Mouse (Mus musculus): ENCODE results near the gene Iqcn. TPM values are rescaled to one million over a fixed set of nuclear protein-coding genes. Genes with fewer than 3 reads are reported as not detected.

Gene Iqcn
- polyA plus RNA-seq, 1 experiment from 2014 or later, result not detected

DNA sequence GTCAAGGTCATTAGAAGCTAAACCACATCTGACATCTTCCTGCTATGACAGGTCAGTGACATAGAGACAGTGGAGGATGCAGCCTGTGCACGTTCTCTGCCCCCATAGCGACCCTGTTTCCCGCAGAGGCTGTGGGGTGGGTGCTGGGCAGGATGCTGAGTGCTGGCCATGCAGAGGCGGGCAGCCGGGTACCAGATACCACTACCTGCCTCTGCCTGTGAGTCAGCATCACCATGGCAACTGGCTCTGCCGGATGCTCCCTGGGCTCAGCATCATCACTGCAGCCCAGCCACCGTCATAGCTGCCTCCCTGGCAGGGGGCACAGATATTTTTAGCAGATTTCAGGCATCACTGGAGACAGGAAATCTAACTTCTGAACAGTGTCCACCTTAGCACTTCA lies 19.0 kb upstream of the Iqcn start:
- Histone ChIP-seq H3K4me3 (ENCODE audit: low read length) (no peak overlapping the region), H3K4me1 (ENCODE audit: control insufficient read depth, insufficient read depth, low read depth, low read length) (peaks cover 5% of the 10 kb centered on the region), H3K36me3 (ENCODE audit: control insufficient read depth, insufficient read depth, low read length) (no peaks in the 10 kb centered on the region), H3K27me3 (replicated peaks; ENCODE audit: control insufficient read depth, insufficient read depth, low read length) (no peaks in the 10 kb centered on the region), H3K9me3 (ENCODE audit: control insufficient read depth, low read length) (no peaks in the 10 kb centered on the region), H3K4me2 (ENCODE audit: low read length) (no peak overlapping the region), H3K9ac (ENCODE audit: low read depth, low read length) (peak overlapping the region; percentile 17; the same call in 1 of the 2 replicates), H3K27ac (ENCODE audit: low read depth, low read length) (peak overlapping the region; percentile 17; the same call in 1 of the 2 replicates)
- peak; percentile 72 for ATAC-seq
- 38% methylated on average over 7 of the region's 7 CpGs for WGBS

DNA sequence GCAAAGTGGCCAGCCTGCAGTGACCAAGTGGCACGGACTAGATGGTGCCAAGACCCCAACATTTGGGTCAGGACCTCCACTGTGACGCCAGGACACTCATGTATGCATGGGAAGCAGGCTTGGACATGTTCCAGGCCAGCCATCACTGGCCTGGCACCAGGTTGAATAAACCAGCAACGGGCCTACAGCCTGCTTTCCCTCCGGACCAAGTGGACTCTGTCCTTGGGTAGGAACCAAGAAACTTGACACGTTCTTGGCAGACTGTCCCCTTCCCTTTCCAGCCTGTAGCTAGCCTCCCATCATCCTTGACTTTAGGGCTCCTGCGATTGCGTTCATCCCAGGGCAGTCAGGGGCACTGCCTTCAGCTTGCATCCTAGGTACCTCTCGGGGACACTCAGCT lies 15.7 kb upstream of the Iqcn start:
- 69% methylated on average over 8 of the region's 8 CpGs for WGBS
- ATAC-seq, result peak; percentile 19; the same call in 1 of the 2 replicates
- Histone ChIP-seq H3K9me3 (ENCODE audit: control insufficient read depth, low read length) (no peaks in the 10 kb centered on the region), H3K9ac (ENCODE audit: low read depth, low read length) (no peak overlapping the region), H3K36me3 (ENCODE audit: control insufficient read depth, insufficient read depth, low read length) (no peaks in the 10 kb centered on the region), H3K4me2 (ENCODE audit: low read length) (no peak overlapping the region), H3K27me3 (replicated peaks; ENCODE audit: control insufficient read depth, insufficient read depth, low read length) (no peaks in the 10 kb centered on the region), H3K4me1 (ENCODE audit: control insufficient read depth, insufficient read depth, low read depth, low read length) (peaks cover 14% of the 10 kb centered on the region), H3K4me3 (ENCODE audit: low read length) (no peak overlapping the region), H3K27ac (ENCODE audit: low read depth, low read length) (no peak overlapping the region)

DNA sequence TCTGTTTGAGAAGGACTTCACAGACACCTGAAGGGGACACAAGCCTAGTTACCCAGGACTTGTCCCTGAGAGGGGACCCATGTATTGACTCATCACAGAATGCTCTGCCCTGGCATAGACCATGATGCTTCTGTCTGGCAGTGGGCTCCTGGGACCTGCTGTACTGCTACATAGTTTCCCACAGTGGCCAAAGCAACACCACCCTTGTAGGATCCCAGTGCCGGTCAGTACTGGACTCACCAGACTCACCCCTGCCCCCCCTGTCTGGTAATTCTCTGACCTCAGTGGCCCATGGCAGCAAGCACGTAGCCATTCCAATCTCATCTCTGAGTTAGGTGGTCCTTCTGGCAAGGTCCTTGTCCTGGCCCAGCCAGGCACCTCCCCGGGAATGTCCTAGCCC lies 15.1 kb upstream of the Iqcn start:
- WGBS, result 98% methylated on average over 3 of the region's 3 CpGs
- no peak overlapping the region for H3K9ac ChIP-seq (ENCODE audit: low read depth, low read length)
- H3K36me3 ChIP-seq (ENCODE audit: control insufficient read depth, insufficient read depth, low read length), result no peaks in the 10 kb centered on the region
- no peaks in the 10 kb centered on the region for H3K9me3 ChIP-seq (ENCODE audit: control insufficient read depth, low read length)
- ATAC-seq, result no peak
- no peak overlapping the region for H3K4me3 ChIP-seq (ENCODE audit: low read length)
- no peak overlapping the region for H3K4me2 ChIP-seq (ENCODE audit: low read length)
- no peak overlapping the region for H3K27ac ChIP-seq (ENCODE audit: low read depth, low read length)
- peaks cover 14% of the 10 kb centered on the region for H3K4me1 ChIP-seq (ENCODE audit: control insufficient read depth, insufficient read depth, low read depth, low read length)
- H3K27me3 ChIP-seq (replicated peaks; ENCODE audit: control insufficient read depth, insufficient read depth, low read length), result no peaks in the 10 kb centered on the region

- H3K27ac ChIP-seq (ENCODE audit: low read depth, low read length), result no peak overlapping the region
- no peak overlapping the region for H3K9ac ChIP-seq (ENCODE audit: low read depth, low read length)
- ATAC-seq, result no peak
Observed at GRCm38 (mm10) chr8:70689892-70690390, 13.3 kb upstream of the Iqcn start.

DNA sequence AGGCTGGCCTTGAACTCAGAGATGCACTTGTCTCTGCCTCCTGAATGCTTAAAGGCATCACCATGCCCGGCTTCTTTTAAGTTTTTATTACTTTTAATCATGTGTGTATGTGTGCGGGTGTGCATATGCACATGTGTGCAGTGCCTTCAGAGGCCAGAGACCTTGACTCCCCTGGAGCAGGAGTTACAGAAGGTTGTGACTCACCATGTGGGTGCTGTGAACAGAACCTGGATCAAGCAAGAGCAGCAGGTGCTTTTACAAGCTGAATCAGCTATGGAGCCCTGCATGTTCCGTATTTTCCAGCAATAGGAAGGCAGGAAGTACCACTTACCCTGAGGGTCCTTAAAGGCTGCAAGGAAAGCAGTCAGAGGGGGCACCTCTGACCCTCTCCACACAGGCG lies 12.0 kb upstream of the Iqcn start:
- peak overlapping the region; percentile 69; the same call in 1 of the 2 replicates for H3K9ac ChIP-seq (ENCODE audit: low read depth, low read length)
- no peak for ATAC-seq
- H3K9me3 ChIP-seq (ENCODE audit: control insufficient read depth, low read length), result no peaks in the 10 kb centered on the region
- no peaks in the 10 kb centered on the region for H3K27me3 ChIP-seq (replicated peaks; ENCODE audit: control insufficient read depth, insufficient read depth, low read length)
- peak overlapping the region; percentile 36 for H3K4me3 ChIP-seq (ENCODE audit: low read length)
- WGBS, result 45% methylated on average over 4 of the region's 4 CpGs
- peak overlapping the region; percentile 34; the same call in 1 of the 2 replicates for H3K27ac ChIP-seq (ENCODE audit: low read depth, low read length)
- H3K4me2 ChIP-seq (ENCODE audit: low read length), result peak overlapping the region; percentile 68
- no peaks in the 10 kb centered on the region for H3K36me3 ChIP-seq (ENCODE audit: control insufficient read depth, insufficient read depth, low read length)
- H3K4me1 ChIP-seq (ENCODE audit: control insufficient read depth, insufficient read depth, low read depth, low read length), result peaks cover 10% of the 10 kb centered on the region

More at GRCm38 (mm10) chr8:70689892-70690390, 13.3 kb upstream of the Iqcn start:
- Histone ChIP-seq H3K4me1 (ENCODE audit: control insufficient read depth, insufficient read depth, low read depth, low read length) (peaks cover 9% of the 10 kb centered on the region), H3K4me2 (ENCODE audit: low read length) (no peak overlapping the region), H3K4me3 (ENCODE audit: low read length) (no peak overlapping the region), H3K9me3 (ENCODE audit: control insufficient read depth, low read length) (no peaks in the 10 kb centered on the region), H3K36me3 (ENCODE audit: control insufficient read depth, insufficient read depth, low read length) (no peaks in the 10 kb centered on the region), H3K27me3 (replicated peaks; ENCODE audit: control insufficient read depth, insufficient read depth, low read length) (no peaks in the 10 kb centered on the region)
- 68% methylated on average over 5 of the region's 5 CpGs for WGBS

GRCm38 (mm10) chr8:70691727-70692231 lies 11.5 kb upstream of the Iqcn start:
- peak overlapping the region; percentile 34; the same call in 1 of the 2 replicates for H3K27ac ChIP-seq (ENCODE audit: low read depth, low read length)
- H3K4me1 ChIP-seq (ENCODE audit: control insufficient read depth, insufficient read depth, low read depth, low read length), result peaks cover 15% of the 10 kb centered on the region
- peak overlapping the region; percentile 36 for H3K4me3 ChIP-seq (ENCODE audit: low read length)
- H3K4me2 ChIP-seq (ENCODE audit: low read length), result peak overlapping the region; percentile 68
- H3K27me3 ChIP-seq (replicated peaks; ENCODE audit: control insufficient read depth, insufficient read depth, low read length), result no peaks in the 10 kb centered on the region
- no peaks in the 10 kb centered on the region for H3K36me3 ChIP-seq (ENCODE audit: control insufficient read depth, insufficient read depth, low read length)
- no peaks in the 10 kb centered on the region for H3K9me3 ChIP-seq (ENCODE audit: control insufficient read depth, low read length)
- ATAC-seq, result peak; percentile 25
- WGBS, result 2% methylated on average over 16 of the region's 20 CpGs
- H3K9ac ChIP-seq (ENCODE audit: low read depth, low read length), result peak overlapping the region; percentile 69

DNA sequence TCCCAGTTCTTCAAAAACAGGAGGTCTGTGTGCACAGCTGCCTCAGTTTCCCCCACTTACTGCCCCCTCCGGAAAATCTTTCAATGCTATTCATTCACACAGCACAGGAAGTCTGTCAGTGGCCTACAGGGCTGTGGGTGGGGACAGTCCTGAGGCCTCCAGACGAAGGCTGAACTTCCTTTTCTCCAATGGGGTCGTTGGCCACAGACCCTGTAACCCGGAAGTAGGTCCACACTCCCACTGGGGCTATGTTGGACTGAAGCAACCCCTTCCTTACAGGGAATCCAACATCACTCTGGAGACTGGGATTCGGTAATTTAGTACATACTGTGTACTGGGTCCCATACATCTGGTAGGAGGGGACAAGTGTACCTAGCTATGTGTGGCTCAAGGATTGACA lies 9.6 kb upstream of the Iqcn start:
- no peak overlapping the region for H3K9ac ChIP-seq (ENCODE audit: low read depth, low read length)
- 81% methylated on average over 5 of the region's 5 CpGs for WGBS

DNA sequence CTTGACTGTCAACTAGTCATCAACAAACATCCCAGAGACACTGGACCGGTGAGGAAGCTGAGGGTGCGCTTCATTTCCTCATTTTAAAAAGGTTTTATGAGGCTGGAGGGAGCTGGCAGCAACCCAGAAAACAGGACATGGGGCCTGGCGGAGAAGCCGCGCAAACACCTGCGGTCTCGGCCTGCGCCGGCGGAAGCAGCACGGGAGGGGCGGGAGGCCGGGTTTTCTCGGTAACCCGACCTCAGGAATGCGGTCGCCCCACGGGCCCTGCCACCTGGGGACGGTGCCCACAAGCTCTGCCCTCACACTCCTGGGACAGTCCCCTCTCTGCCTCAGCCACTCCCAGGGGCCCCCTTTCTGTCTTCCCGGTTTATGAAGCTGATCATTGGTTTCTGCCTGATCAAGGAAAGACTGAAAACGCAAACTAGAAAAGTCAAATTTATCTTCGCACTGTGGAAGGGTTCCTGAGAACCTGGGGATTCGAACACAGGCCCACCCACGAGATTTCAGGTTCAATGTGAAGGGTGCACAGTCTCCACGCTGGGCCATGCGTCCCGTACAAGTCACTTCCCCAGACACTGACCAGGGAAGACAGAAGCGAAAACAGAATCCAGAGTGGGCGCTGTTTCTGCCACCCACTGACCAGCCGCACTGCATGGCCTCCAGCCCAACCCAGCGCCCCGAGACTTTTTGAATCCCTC lies 7.8 kb upstream of the Iqcn start:
- no peaks in the 10 kb centered on the region for H3K9me3 ChIP-seq (ENCODE audit: control insufficient read depth, low read length)
- WGBS, result 32% methylated on average over 32 of the region's 32 CpGs
- no peak overlapping the region for H3K4me2 ChIP-seq (ENCODE audit: low read length)
- no peak overlapping the region for H3K4me3 ChIP-seq (ENCODE audit: low read length)
- peaks cover 29% of the 10 kb centered on the region for H3K4me1 ChIP-seq (ENCODE audit: control insufficient read depth, insufficient read depth, low read depth, low read length)
- H3K27me3 ChIP-seq (replicated peaks; ENCODE audit: control insufficient read depth, insufficient read depth, low read length), result no peaks in the 10 kb centered on the region
- no peak overlapping the region for H3K9ac ChIP-seq (ENCODE audit: low read depth, low read length)
- no peak for ATAC-seq
- no peak overlapping the region for H3K27ac ChIP-seq (ENCODE audit: low read depth, low read length)
- H3K36me3 ChIP-seq (ENCODE audit: control insufficient read depth, insufficient read depth, low read length), result no peaks in the 10 kb centered on the region

More for the DNA sequence above, 9.6 kb upstream of the Iqcn start:
- Histone ChIP-seq H3K36me3 (ENCODE audit: control insufficient read depth, insufficient read depth, low read length) (no peaks in the 10 kb centered on the region), H3K4me3 (ENCODE audit: low read length) (no peak overlapping the region), H3K27me3 (replicated peaks; ENCODE audit: control insufficient read depth, insufficient read depth, low read length) (no peaks in the 10 kb centered on the region), H3K27ac (ENCODE audit: low read depth, low read length) (no peak overlapping the region), H3K4me1 (ENCODE audit: control insufficient read depth, insufficient read depth, low read depth, low read length) (peaks cover 29% of the 10 kb centered on the region), H3K9me3 (ENCODE audit: control insufficient read depth, low read length) (no peaks in the 10 kb centered on the region), H3K4me2 (ENCODE audit: low read length) (no peak overlapping the region)
- ATAC-seq, result no peak

DNA sequence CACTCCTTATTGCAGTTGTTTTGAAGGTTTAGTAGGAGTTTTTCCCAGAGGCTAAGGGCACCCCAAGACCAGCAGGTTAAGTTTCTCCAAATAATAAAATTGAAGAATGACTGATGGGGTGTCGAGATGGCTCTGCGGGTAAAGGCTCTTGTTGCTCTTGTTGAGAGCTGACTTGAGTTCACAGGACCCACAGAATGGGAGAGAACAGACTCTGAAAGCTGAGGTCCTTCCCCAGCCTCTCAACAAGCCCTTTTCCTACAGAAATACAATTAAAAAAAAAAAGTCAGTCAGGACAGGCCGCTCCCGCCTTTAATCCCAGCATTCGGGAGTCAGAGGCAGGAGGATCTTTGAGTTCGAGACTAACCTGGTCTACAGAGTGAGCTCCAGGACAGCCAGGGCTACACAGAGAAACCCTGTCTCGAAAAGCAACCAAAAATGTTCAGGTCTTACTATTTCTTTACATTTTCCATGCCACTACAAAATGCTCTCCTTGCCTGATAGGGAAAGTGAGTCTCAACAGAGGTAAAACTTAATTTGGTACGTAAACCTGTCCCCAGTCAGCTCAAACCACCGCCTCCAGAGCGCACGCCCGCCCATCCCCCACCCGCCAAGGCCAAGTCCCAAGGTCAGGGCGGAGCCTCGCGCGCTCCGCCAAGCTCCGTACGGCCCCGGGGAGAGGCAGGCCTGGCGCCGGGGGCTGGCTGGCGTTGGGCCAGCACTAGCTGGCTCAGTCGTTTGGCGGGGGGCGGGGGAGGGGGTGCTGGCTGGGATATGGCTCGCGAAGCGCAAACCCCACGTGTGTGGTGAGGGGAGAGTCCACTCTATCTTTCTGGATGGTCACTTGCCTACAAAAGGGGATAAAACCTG lies 7.0 kb upstream of the Iqcn start:
- H3K9ac ChIP-seq (ENCODE audit: low read depth, low read length), result peak overlapping the region; percentile 68
- no peaks in the 10 kb centered on the region for H3K9me3 ChIP-seq (ENCODE audit: control insufficient read depth, low read length)
- peak overlapping the region; percentile 32 for H3K4me3 ChIP-seq (ENCODE audit: low read length)
- ATAC-seq, result no peak
- no peaks in the 10 kb centered on the region for H3K27me3 ChIP-seq (replicated peaks; ENCODE audit: control insufficient read depth, insufficient read depth, low read length)
- peak overlapping the region; percentile 65 for H3K27ac ChIP-seq (ENCODE audit: low read depth, low read length)
- peaks cover 32% of the 10 kb centered on the region for H3K4me1 ChIP-seq (ENCODE audit: control insufficient read depth, insufficient read depth, low read depth, low read length)
- H3K36me3 ChIP-seq (ENCODE audit: control insufficient read depth, insufficient read depth, low read length), result no peaks in the 10 kb centered on the region
- peak overlapping the region; percentile 67 for H3K4me2 ChIP-seq (ENCODE audit: low read length)
- 5% methylated on average over 31 of the region's 31 CpGs for WGBS
